18 mouse cellular contexts compared by ENCODE assay signal in genomic region chr8:44373987-44374386, GRCm38 (mm10).
DNase-seq lines count a peak whose midpoint lies in the region; ATAC-seq lines count a peak whose summit lies in the region.
"Had no signal": no experiment of that assay in that cellular context is flagged by ENCODE, and none has a peak within 500 bp of the region (broad histone marks: within the 10 kb centered on the region; RNA-seq: fewer than 3 reads in every experiment).

No protein-coding gene starts in this region.

- H3K27me3 ChIP-seq in forebrain, embryonic 11.5 days (ENCODE audit: control insufficient read depth, insufficient read depth, low read length), result no peaks in the 10 kb centered on the region
- no peaks in the 10 kb centered on the region for H3K27me3 ChIP-seq in forebrain, embryonic 13.5 days
- H3K27me3 ChIP-seq: neural tube, embryonic 13.5 days; Patski had no signal

- 36% methylated on average over 6 of the region's 6 CpGs for WGBS in forebrain, embryonic 11.5 days
- 25% methylated on average over 6 of the region's 6 CpGs for WGBS in forebrain, embryonic 13.5 days

- ATAC-seq in forebrain, embryonic 11.5 days (replicated peaks; ENCODE audit: low FRiP score), result 0 out of 2 replicates have a peak, but pooled peaks have one; percentile 44
- no peak for ATAC-seq in forebrain, embryonic 13.5 days
- ATAC-seq: hindbrain, postnatal 0 days; lung, postnatal 0 days; Patski had no signal

- no peaks in the 10 kb centered on the region for H3K4me1 ChIP-seq in forebrain, embryonic 11.5 days (replicated peaks; ENCODE audit: control insufficient read depth, insufficient read depth, low read length)
- peaks cover 7% of the 10 kb centered on the region; the same call in 1 of the 2 replicates for H3K4me1 ChIP-seq in forebrain, embryonic 13.5 days
- H3K4me1 ChIP-seq: neural tube, embryonic 13.5 days had no signal

- H3K27ac ChIP-seq in forebrain, embryonic 11.5 days (ENCODE audit: low read depth, low read length), result no peak overlapping the region
- no peak overlapping the region for H3K27ac ChIP-seq in forebrain, embryonic 13.5 days
- H3K27ac ChIP-seq: hindbrain, postnatal 0 days; neural tube, embryonic 13.5 days had no signal

- no peak overlapping the region for H3K9ac ChIP-seq in forebrain, embryonic 11.5 days (ENCODE audit: low read length)
- no peak overlapping the region for H3K9ac ChIP-seq in forebrain, embryonic 13.5 days
- H3K9ac ChIP-seq: neural tube, embryonic 13.5 days had no signal

- H3K36me3 ChIP-seq in forebrain, embryonic 11.5 days (ENCODE audit: control insufficient read depth, insufficient read depth, low read length), result no peaks in the 10 kb centered on the region
- no peaks in the 10 kb centered on the region for H3K36me3 ChIP-seq in forebrain, embryonic 13.5 days (ENCODE audit: poor library complexity, severe bottlenecking)
- H3K36me3 ChIP-seq: neural tube, embryonic 13.5 days had no signal

- no peak for DNase-seq in forebrain, embryonic 11.5 days (ENCODE audit: low spot score)
- DNase-seq in layer of hippocampus, adult 18-20 months (ENCODE audit: low spot score in 2 of 2), result peak; percentile 35 to 70
- no peak for DNase-seq in layer of hippocampus, adult 9-10 months (ENCODE audit: low spot score)
- peak; percentile 17 for DNase-seq in retina, postnatal 1 day
- DNase-seq in retina, embryonic 14.5 days (ENCODE audit: low spot score), result no peak
- peak; percentile 8 to 9 for DNase-seq in layer of hippocampus, postnatal 36 days
- DNase-seq in natural killer cell, adult 2 months (ENCODE audit: low spot score in 2 of 2), result no peak
- DNase-seq: cerebellum, adult 8-10 months; embryo, embryonic 11 days; gastrocnemius, postnatal 14 days; kidney, adult 8-10 months; thymus, adult 2 months had no signal

- no peak overlapping the region for H3K4me2 ChIP-seq in forebrain, embryonic 11.5 days (ENCODE audit: low read depth, low read length, severe bottlenecking)
- H3K4me2 ChIP-seq in forebrain, embryonic 13.5 days, result no peak overlapping the region
- H3K4me2 ChIP-seq: neural tube, embryonic 13.5 days had no signal

- H3K4me3 ChIP-seq in forebrain, embryonic 11.5 days (ENCODE audit: low read depth, low read length), result no peak overlapping the region
- H3K4me3 ChIP-seq in forebrain, embryonic 13.5 days, result no peak overlapping the region
- H3K4me3 ChIP-seq: erythroblast, embryonic 14.5 days; neural tube, embryonic 13.5 days had no signal

- H3K9me3 ChIP-seq in forebrain, embryonic 11.5 days (ENCODE audit: control insufficient read depth, low read length), result no peaks in the 10 kb centered on the region
- H3K9me3 ChIP-seq in forebrain, embryonic 13.5 days (replicated peaks), result no peaks in the 10 kb centered on the region
- H3K9me3 ChIP-seq: neural tube, embryonic 13.5 days had no signal

Comparison
In these comparisons a context has a peak if more than half of its experiments do, and no peak if none do; other contexts are left out.
1. DNase-seq: peak in layer of hippocampus, adult 18-20 months (2 of 2), retina, postnatal 1 day (single experiment) and layer of hippocampus, postnatal 36 days (2 of 2); none in forebrain, embryonic 11.5 days (single experiment), layer of hippocampus, adult 9-10 months (single experiment), retina, embryonic 14.5 days (single experiment) and natural killer cell, adult 2 months (0 of 2).